Mouse (Mus musculus): ENCODE data around the gene Gm17455.

The Gm17455 gene

DNA sequence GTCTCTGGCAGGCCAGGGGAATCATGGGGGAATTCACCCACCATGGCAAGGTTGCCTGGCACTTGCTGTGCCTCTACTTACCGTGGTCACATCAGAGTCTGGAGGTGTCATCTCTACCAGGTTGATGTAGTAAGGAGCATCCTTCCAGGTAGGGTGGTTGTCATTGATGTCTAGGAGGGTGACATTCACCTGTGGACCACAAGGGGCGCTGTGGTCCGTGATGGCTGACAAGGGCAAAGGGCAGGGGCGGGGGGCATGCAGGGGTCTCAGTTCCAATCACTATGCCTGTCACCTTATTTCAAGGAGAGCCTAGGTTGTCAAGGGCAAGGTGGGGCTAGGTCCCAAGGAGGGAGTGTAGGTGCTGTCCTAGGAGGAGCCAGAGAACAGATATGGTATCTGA is 20.1 kb downstream of the Gm17455 start:
- DNase-seq (ENCODE audit: low read depth): no peak

DNA sequence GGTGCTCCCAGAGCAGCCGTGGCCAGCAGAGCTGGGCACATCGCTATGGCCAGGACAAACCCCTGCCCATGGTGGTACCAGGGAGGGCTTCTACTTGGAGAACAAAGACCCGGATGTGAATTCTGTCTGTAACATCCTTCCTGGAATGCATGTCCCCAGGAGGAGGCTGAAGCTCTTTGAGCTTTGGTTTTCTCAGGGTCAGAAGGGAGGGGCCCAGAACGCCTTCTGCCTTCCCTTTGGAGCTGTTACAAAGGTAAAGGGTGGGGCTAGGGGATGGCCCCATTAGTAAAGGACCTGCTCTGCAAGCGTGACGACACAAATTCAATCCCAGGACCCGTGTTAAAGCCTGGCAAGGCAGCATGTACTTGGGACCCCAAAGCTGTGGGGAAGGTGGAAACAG is 23.2 kb downstream of the Gm17455 start:
- DNase-seq (ENCODE audit: low read depth): no peak

DNA sequence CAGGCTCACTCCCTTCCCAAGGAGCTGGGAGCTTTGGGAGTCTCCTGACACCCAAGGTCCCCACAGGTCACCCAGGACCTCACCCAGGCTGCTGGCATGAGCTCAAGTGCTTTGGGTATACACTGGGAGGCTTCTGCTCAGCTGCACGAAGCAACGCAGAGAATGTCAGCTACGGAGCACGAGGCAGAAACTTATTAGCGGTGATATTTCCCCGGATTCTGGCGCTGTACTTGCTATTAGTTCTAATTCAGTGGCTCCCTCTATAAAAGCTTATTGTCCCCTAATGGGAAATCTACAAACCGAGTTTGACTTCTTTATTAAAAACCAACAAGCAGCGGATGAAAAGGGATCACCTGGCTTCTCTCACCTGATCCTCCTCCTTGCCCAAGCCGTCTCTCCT is 30.5 kb downstream of the Gm17455 start:
- DNase-seq (ENCODE audit: low read depth): no peak

DNA sequence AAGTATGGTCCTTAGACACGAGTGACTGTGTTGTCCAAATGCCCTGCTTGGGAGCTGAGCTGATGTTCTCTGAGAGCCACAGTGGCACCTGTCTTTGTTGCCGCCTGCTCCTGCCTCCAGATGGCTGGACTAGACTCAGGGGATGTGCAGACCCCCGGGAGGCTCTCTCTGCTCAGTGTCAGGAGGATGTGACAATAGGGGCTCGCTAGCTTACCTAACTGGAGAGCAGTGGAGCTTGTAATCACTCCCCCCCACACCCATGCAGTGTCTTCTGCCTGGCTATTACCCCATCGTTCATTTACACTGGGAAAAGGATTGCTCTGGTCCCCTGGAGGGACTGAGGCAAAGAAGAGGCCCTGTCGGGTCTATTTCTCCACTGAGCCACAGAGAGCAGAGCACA is 31.1 kb downstream of the Gm17455 start:
- DNase-seq (ENCODE audit: low read depth): no peak

DNA sequence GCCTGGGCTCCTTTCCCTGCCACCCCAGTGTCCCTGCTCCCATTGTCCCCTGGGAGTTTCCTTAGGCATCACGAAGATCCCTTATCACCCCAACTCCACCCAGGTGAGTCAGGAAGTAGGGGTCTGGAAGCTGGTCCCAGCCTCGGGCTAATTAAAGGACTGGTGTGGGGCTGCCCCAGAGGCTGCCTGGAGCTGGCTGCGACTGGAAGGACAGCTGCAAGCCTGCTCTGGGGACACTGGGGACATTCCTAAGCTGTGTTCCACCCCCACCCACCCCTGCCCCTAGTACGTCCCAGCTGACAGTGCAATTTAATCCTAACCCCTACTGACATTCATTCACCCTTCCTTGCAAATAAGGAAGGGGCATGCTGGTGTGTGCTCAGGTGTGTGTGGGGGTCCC is 33.2 kb downstream of the Gm17455 start:
- DNase-seq (ENCODE audit: low read depth): no peak

DNA sequence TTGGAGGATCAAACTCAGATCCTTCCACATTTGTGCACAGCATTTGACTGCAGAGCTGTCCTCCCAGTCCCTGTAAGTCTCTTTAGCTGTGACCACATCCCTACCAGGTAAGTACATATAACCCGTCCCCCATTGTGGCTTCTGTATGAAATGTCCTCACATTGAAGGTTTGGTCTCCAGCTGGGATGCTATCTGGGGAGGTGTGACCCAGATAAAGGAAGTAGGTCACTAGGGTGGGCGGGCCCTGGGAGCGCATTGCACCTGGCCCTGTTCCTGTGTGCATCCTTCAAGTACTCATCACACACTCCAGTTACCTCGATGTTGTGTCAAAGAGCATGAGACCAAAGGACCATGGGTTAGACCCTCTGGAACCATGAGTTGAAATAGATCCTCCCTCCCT is 42.8 kb downstream of the Gm17455 start:
- DNase-seq (ENCODE audit: low read depth): no peak

DNA sequence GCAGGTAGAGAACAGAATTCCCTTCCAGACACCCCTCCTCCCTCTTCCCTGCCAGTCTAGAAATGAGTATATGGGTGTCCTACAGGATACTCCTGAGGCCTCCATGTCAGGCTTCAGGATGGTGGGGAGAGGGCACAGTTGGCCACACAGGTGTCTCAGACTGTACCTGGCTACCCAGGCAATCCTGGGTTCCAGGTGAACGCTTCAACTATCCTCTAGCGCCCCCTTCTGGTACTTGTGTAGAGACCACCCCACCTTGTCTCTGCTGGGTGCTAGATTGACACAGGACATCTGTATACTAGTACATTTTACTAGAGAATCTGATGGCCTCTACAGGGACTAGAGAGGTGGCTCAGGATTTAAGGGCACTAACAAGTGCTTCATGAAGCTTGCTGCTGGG is 43.6 kb downstream of the Gm17455 start:
- DNase-seq (ENCODE audit: low read depth): no peak

DNA sequence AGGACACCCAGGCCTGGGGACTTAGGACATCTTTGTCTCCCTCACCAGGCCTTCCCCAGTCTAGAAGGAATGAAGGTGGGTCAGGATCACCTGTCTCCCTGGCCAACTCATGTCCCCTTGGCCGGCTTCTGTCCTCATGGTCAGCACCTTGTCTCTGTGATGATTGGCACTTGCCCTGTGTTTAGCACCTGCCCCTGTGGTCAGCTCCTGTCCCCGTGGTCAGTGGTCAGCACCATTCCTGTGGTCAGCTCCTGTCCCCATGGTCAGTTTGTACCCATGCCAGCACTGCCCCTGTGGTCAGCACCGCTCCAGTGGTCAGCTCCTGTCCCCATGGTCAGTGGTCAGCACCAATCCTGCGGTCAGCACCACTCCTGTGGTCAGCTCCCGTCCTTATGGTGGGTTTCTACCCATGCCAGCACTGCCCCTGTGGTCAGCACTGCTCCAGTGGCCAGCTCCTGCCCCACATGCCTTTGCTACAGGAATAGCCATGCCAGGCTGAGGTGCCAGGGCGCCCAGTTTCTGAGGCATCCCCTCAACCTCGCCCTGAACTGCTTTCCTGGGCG is 45.6 kb downstream of the Gm17455 start:
- no peak for DNase-seq (ENCODE audit: low read depth)

DNA sequence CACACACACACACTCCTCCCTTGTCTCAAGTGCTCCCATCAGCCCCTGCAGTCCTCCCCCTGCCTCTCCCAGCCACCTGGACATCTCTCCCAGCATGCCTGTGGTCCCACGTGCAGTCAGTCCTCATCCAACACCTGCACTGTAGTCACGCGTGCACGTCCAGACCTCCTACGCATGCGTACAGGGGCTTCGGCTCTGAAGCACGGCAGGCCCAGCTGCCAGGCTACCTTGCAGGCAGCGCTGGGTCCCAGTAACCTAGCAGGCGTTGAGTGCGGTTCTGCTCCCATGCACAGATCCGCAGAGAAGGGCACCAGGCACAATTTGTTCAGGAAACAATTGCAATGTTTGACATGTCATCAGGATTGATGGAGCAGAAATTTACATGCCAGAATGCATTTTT is 47.7 kb downstream of the Gm17455 start:
- DNase-seq (ENCODE audit: low read depth): no peak
